Mouse (Mus musculus): Measurements from ENCODE around the gene Tardbp. TPM values are rescaled to one million over a fixed set of nuclear protein-coding genes. Genes with fewer than 3 reads are reported as not detected.
A peak's percentile ranks its signal among the peaks of the same experiment; 100 is the strongest.

Tardbp gene
- polyA plus RNA-seq, 1 experiment from 2014 or later: 180 TPM

DNA sequence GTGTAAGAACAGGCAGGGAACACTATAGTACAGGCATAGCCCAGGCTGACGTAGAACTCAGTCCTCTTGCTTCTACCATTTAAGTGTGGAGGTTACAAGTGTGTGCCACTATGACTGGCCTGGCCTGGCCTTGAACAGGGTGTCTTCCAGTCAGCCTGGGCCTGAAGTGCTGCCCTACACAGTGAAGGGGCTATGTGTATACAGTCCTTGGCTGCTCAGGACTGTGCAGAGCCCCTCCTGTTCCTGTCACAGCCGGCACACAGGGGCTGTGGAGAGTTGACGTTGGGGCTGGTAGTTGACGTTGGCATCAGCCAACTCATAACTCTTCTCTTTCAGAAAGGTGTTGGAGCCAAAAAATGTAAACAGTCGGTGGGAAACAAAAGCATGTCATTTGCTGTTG, 45.4 kb downstream of the Tardbp start:
- no peak overlapping the region for H3K4me3 ChIP-seq (replicated peaks)
- ATAC-seq (ENCODE audit: low read depth): 0 out of 2 replicates have a peak, but pooled peaks have one; percentile 19
- H3K9me3 ChIP-seq (replicated peaks): no peaks in the 10 kb centered on the region
- no peaks in the 10 kb centered on the region for H3K27me3 ChIP-seq
- no peak overlapping the region for H3K4me2 ChIP-seq
- H3K4me1 ChIP-seq (replicated peaks): peaks cover 26% of the 10 kb centered on the region
- H3K9ac ChIP-seq: no peak overlapping the region; the same call in 1 of the 2 replicates
- no peak for DNase-seq
- H3K27ac ChIP-seq: no peak overlapping the region
- WGBS (ENCODE audit: insufficient replicate concordance): 77% methylated on average over 5 of the region's 5 CpGs
- peaks cover 71% of the 10 kb centered on the region for H3K36me3 ChIP-seq

DNA sequence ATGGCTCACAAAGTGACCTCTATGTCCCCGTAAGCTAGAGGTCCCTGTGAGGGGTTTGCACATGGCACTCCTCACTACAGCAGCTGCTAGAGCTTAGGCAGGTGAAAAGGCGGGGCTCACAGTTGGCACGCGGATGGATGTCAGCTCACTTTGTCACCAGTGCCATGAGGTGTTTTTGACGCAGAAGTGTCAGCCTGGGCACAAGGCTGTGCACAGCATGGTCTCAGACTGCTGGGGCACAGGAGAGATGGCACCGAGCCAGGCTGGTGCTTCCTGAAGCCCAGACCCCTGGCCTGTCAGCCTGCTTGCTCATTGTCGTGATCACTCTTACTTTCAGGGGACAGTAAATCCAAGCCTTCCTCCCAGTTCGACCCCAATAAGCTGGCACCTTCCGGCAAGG, 46.1 kb downstream of the Tardbp start:
- Histone ChIP-seq H3K4me2 (no peak overlapping the region), H3K9ac (no peak overlapping the region), H3K9me3 (replicated peaks) (no peaks in the 10 kb centered on the region), H3K36me3 (peaks cover 77% of the 10 kb centered on the region), H3K27me3 (no peaks in the 10 kb centered on the region), H3K4me1 (replicated peaks) (peaks cover 25% of the 10 kb centered on the region), H3K27ac (no peak overlapping the region), H3K4me3 (replicated peaks) (no peak overlapping the region)
- DNase-seq (no peak), ATAC-seq (ENCODE audit: low read depth) (no peak)
- WGBS (ENCODE audit: insufficient replicate concordance): 81% methylated on average over 9 of the region's 9 CpGs

DNA sequence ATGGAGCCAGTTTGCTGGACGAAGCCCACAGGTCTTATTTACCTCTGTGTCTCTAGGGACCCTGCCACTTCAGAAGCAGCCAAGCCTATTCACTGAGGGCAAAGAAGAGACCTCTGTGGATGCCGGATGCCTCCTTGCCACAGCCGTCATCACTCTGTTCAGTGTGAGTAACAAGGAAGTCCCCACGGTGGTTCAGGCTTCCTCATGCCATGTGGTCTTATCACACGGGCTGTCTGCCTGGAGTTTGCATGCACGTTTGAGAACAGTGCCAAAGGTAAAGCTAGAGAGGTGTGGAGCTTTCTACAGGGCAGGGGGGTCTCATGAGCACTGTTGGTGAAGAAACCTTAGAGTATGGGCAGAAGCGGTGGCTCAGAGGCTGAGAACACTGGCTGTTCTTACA, 53.6 kb downstream of the Tardbp start:
- no peak for ATAC-seq (ENCODE audit: low read depth)
- H3K4me1 ChIP-seq (replicated peaks): no peaks in the 10 kb centered on the region
- 67% methylated on average over 7 of the region's 7 CpGs for WGBS (ENCODE audit: insufficient replicate concordance)

DNA sequence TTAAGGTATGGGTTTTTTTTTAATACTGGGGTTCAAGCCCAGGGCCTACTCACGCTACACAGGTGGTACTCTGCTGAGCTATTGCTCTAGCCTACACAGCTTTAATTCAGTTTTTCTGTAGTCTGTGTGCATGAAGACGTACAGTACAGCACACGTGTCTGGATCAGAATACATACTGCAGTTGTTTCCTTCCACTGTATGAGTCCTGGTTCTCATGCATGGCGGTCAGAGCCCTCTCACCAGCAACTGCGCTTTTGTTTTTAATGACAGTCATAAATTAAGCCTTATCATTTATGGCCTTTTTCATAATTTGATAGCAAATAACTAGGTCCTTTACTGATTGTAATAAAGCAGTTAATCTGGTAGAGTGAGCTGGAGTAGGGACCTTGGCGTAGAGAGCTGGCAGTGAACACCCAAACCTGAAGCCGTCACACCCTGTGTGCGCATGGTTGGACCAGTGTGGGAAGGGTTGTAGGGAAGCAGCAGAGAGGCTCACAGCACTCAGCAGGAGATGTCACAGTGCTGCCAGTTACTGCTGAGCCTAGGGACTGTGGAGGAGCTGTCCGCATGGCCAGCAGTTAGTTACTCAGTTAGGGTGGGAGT, 56.0 kb downstream of the Tardbp start:
- 91% methylated on average over 9 of the region's 9 CpGs for WGBS (ENCODE audit: insufficient replicate concordance)
- DNase-seq (no peak), ATAC-seq (ENCODE audit: low read depth) (no peak)
- Histone ChIP-seq H3K4me3 (replicated peaks) (no peak overlapping the region), H3K9ac (no peak overlapping the region), H3K27ac (no peak overlapping the region), H3K36me3 (peaks cover 95% of the 10 kb centered on the region), H3K4me1 (replicated peaks) (no peaks in the 10 kb centered on the region), H3K9me3 (replicated peaks) (no peaks in the 10 kb centered on the region), H3K27me3 (no peaks in the 10 kb centered on the region), H3K4me2 (no peak overlapping the region)

More for the DNA sequence above, 53.6 kb downstream of the Tardbp start:
- DNase-seq: no peak
- H3K4me2 ChIP-seq: no peak overlapping the region
- no peaks in the 10 kb centered on the region for H3K27me3 ChIP-seq
- no peaks in the 10 kb centered on the region for H3K9me3 ChIP-seq (replicated peaks)
- H3K9ac ChIP-seq: no peak overlapping the region
- H3K36me3 ChIP-seq: peaks cover 95% of the 10 kb centered on the region
- H3K27ac ChIP-seq: no peak overlapping the region
- no peak overlapping the region for H3K4me3 ChIP-seq (replicated peaks)

DNA sequence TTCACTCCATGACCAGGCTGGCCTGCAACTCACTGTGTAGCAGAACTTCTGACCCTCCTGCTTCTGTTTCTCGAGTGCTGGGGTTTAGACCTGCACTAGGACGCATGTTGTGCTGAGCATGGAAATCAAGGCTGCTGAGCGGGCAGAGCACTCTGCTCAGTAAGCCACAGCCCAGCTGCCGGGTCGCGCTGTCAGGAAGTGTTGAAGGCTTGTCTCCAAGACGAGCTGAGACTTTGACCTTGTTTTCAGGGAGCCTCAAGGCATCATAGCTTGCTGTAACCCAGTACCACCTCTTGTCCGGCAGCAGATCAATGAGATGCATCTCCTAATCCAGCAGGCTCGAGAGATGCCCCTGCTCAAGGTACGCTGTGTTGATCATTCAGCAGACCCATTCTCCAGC, 56.7 kb downstream of the Tardbp start:
- Histone ChIP-seq H3K4me2 (no peak overlapping the region), H3K9ac (no peak overlapping the region), H3K4me3 (replicated peaks) (no peak overlapping the region), H3K27me3 (no peaks in the 10 kb centered on the region), H3K9me3 (replicated peaks) (no peaks in the 10 kb centered on the region), H3K4me1 (replicated peaks) (no peaks in the 10 kb centered on the region), H3K27ac (no peak overlapping the region), H3K36me3 (peaks cover 95% of the 10 kb centered on the region)
- DNase-seq: no peak
- ATAC-seq (ENCODE audit: low read depth): no peak
- WGBS (ENCODE audit: insufficient replicate concordance): 86% methylated on average over 10 of the region's 10 CpGs

DNA sequence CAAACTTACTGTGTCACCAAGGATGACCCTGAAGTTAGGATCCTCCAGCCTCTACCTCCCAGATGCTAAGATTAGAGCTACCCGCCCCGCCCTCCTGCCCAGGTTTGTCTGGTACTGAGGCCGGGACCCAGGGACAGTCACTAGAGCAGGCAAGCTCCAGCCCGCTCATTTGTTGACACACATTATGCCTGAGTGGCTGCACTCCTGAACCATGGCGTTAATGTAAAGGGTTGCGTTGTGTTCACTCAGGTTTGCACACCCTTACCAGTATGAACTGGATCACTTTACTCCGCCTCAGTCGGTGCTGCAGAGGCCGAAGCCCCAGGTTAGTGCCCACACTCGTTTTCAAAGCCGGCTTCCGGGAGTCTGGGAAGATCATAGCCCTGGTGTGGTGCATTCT, 63.2 kb downstream of the Tardbp start:
- no peaks in the 10 kb centered on the region for H3K9me3 ChIP-seq (replicated peaks)
- ATAC-seq (ENCODE audit: low read depth) (no peak), DNase-seq (no peak)
- no peak overlapping the region for H3K9ac ChIP-seq
- WGBS (ENCODE audit: insufficient replicate concordance): 86% methylated on average over 12 of the region's 12 CpGs
- no peaks in the 10 kb centered on the region for H3K27me3 ChIP-seq
- no peak overlapping the region for H3K27ac ChIP-seq
- peaks cover 87% of the 10 kb centered on the region for H3K36me3 ChIP-seq
- H3K4me3 ChIP-seq (replicated peaks): no peak overlapping the region
- peaks cover 9% of the 10 kb centered on the region for H3K4me1 ChIP-seq (replicated peaks)
- H3K4me2 ChIP-seq: no peak overlapping the region

DNA sequence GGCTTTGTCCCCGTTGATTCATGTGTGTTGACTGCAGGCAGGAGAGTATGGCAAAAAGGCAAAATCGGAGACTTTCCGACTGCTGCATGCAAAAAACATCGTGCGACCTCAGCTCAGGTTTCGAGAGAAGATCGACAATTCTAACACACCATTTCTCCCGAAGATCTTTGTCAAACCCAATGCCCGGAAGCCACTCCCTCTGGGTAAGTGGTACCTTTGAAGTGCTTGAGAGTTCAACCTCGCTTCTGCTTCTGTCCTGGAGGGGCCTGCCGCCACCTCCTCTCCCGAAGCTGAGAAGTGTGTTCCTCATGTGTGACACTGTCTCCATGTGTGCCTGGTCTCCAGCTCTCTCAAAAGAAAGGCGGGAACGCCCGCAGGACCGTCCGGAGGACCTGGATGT, 64.1 kb downstream of the Tardbp start:
- Histone ChIP-seq H3K4me2 (no peak overlapping the region), H3K27me3 (no peaks in the 10 kb centered on the region), H3K4me3 (replicated peaks) (no peak overlapping the region), H3K4me1 (replicated peaks) (peaks cover 12% of the 10 kb centered on the region), H3K36me3 (peaks cover 78% of the 10 kb centered on the region), H3K27ac (no peak overlapping the region), H3K9ac (no peak overlapping the region), H3K9me3 (replicated peaks) (no peaks in the 10 kb centered on the region)
- 92% methylated on average over 17 of the region's 17 CpGs for WGBS (ENCODE audit: insufficient replicate concordance)
- ATAC-seq (ENCODE audit: low read depth) (no peak), DNase-seq (no peak)

Other genes starting within 250 kb of the Tardbp start
- gene Ubiad1, start 182.2 kb downstream of the Tardbp start, polyA plus RNA-seq (2015; fragmentation: Nextera tagmentation; extraction: Ambion mirVana): 13.3 and 15.4 TPM in 2 replicates
- 9.0 and 9.7 TPM in 2 replicates for gene Mtor, start 178.4 kb downstream of the Tardbp start, polyA plus RNA-seq (2015; fragmentation: Nextera tagmentation; extraction: Ambion mirVana)
- 0.32 and 0.58 TPM in 2 replicates for gene Angptl7, start 126.6 kb downstream of the Tardbp start, polyA plus RNA-seq (2015; fragmentation: Nextera tagmentation; extraction: Ambion mirVana)
- 44.5 and 52.1 TPM in 2 replicates for gene Exosc10, start 68.6 kb downstream of the Tardbp start, polyA plus RNA-seq (2015; fragmentation: Nextera tagmentation; extraction: Ambion mirVana)
- 235 and 259 TPM in 2 replicates for gene Srm, start 35.5 kb downstream of the Tardbp start, polyA plus RNA-seq (2015; fragmentation: Nextera tagmentation; extraction: Ambion mirVana)
- 14.8 and 15.0 TPM in 2 replicates for gene Masp2, start 24.5 kb downstream of the Tardbp start, polyA plus RNA-seq (2015; fragmentation: Nextera tagmentation; extraction: Ambion mirVana)
- not detected in 2 replicates for gene Gm572, start 16.3 kb upstream of the Tardbp start, polyA plus RNA-seq (2015; fragmentation: Nextera tagmentation; extraction: Ambion mirVana)
- gene Casz1, start 177.4 kb upstream of the Tardbp start, polyA plus RNA-seq (2015; fragmentation: Nextera tagmentation; extraction: Ambion mirVana): 0.39 and 0.45 TPM in 2 replicates

Measured in liver, embryonic 13.5 days (tissue).